Mouse (Mus musculus) testis, adult 10 weeks (tissue): ENCODE results near the gene Nelfe. TPM values are rescaled to one million over a fixed set of nuclear protein-coding genes. Genes with fewer than 3 reads are reported as not detected.

Experiments
- polyA plus RNA-seq: library from polyadenylated mRNA; stranded (reverse); fragments of 350-450 nt; fragmentation: Illumina TruSeq; extraction: RNeasy Lipid Tissue Mini Kit (QIAGEN cat#74804); gene quantifications from one replicate; pipeline ENCODE4 v1.2.3, GENCODE M21; 2014; ENCODE audit warnings: low read depth, low replicate concordance

Nelfe gene
- 10.0 TPM for polyA plus RNA-seq

DNA sequence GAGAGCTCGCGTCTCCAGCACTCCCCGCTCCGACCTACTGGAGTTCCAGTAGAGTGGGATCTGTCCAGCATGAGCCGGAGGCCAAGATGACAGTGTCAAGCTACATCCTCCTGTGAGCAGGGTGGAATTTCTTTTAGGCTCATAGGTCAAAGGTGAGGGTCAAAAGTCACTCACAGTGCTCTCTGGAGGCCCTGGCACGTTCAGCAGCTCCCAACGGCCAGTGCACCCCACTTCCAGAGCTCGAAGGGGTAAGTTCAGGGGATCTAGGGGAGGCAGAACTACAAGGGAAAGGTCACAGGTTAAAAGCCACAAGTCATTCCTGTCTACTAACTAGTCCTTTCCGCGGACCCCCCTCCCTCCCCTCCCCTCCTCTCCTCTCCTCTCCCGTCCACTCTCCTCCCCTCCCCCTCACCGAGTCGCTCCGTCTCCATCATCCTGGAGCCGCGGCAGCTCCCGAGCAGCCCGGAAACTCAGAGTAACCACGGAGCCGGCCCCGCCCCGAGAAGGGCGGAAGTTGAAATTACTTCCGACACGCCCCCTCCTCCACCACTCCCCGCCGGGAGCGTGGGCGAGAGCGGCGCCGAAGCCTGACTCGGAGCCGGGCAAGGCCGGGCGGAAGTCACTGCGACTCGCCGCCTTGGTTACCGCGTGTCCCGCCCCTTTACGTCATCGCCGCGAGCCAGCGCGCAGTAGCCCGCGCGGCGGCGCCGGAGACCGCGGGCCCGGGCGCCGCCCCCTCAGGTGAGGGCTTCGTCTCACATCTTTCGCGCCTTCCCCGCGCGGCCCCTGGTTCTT lies at the start of gene Nelfe, which contains the start of gene Skiv2l:
Gene Nelfe (plus strand): TSS at position 670 of the 795 bp plus-strand sequence.
Gene Skiv2l (minus strand): TSS at position 489 of the 795 bp plus-strand sequence.

DNA sequence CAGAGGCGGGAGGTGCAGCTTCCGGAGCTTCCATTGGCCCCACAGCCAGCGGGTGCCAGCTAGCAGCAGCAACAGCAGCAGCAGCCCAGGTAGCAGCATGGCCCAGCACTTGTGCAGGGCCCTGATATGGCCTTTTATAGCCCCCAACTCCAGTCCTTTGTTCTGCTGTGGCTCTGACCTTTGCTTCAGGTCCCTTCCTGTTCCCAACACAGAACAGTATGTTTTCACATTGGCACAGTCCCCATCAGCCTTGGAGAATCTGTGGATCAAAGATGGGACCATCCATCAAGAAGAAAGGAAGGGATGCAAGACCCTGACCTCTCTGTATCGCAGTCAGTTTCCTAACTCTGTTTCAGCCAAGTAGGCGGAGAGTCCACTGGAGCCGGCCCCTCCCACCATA lies 45.9 kb upstream of the Nelfe start, which contains the start of gene Cyp21a1:
Gene Cyp21a1 (minus strand): TSS at position 261 of the 400 bp plus-strand sequence.

GRCm38 (mm10) chr17:34836856-34837221 lies 13.4 kb upstream of the Nelfe start, which contains the start of the genes Stk19 and Dxo:
Stk19 (minus strand) TSS chr17:34836945.
Dxo (plus strand) TSS chr17:34837019.

GRCm38 (mm10) chr17:34862416-34863081 lies 12.4 kb downstream of the Nelfe start, which contains the start of gene Cfb:
Cfb (minus strand) TSS chr17:34862518.

DNA sequence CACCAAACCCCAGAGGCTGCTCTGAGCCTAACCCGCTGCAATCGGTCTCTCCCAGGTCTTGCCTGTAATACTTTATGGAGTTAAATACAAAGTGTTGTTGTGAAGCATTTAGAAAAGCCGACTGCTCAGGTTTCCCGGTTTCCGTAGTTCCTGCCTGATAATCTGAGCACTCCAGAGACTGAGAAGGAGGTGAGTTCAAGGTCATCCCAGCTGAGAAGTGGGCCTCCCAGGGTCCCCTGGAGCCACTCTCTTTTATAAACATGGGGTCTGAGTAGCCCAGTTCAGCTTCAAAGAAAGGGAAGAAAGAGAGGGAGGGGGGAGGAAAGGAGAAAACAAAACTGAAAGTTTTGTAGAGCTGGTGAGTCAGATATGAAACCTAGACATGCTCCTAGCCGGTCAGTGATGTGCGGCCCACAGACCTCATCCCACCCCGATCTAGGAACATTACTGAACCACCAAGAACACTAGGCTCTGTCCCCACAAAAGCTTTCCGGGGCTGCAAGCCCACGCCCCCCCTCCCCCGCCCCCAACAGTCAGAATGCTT lies 29.2 kb downstream of the Nelfe start, which contains the start of gene Zbtb12:
Gene Zbtb12 (plus strand): TSS at position 148 of the 544 bp plus-strand sequence.

GRCm38 (mm10) chr17:34881683-34882310 lies 31.6 kb downstream of the Nelfe start, which contains the start of gene Gm20547:
Gm20547 (minus strand) TSS chr17:34882042.

DNA sequence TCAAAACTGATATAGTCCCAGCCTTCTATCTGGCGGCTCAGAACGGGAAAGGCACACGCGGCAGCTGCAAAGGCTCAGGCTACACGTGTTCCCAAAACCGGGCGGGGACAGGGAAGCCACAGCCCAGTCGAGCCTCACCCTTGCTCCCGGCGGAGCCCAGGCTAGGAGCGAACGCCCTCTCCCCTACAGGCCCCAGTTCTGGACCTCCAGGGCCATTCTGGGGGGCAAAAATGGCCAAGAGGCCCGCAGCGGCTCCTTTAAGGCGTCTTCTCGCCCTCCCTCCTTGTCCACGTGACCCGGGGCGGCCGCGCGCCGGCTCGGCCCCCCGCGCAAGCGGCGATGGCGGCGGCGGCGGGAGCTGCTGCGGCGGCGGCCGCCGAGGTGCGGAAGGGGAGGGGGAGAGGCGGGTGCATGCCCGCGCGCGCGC lies 48.0 kb downstream of the Nelfe start, which contains the start of the genes C2 and Ehmt2:
Gene C2 (minus strand): TSS at position 106 of the 427 bp plus-strand sequence.
Gene Ehmt2 (plus strand): TSS at position 310 of the 427 bp plus-strand sequence.

Other genes starting within 250 kb of the Nelfe start
- gene Rnf5, start 246.7 kb upstream of the Nelfe start, polyA plus RNA-seq: 7.4 TPM
- 14.5 TPM for gene Agpat1, start 246.1 kb upstream of the Nelfe start, polyA plus RNA-seq
- not detected for gene Egfl8, start 234.4 kb upstream of the Nelfe start, polyA plus RNA-seq
- 2.6 TPM for gene Ppt2, start 221.9 kb upstream of the Nelfe start, polyA plus RNA-seq
- 0.24 TPM for gene Prrt1, start 220.9 kb upstream of the Nelfe start, polyA plus RNA-seq
- gene Fkbpl, start 205.6 kb upstream of the Nelfe start, polyA plus RNA-seq: 119 TPM
- 1.6 TPM for gene Atf6b, start 203.2 kb upstream of the Nelfe start, polyA plus RNA-seq
- gene Tnxb, start 179.9 kb upstream of the Nelfe start, polyA plus RNA-seq: not detected
- gene C4b, start 106.5 kb upstream of the Nelfe start, polyA plus RNA-seq: 1.2 TPM
- gene Cyp21a1, start 45.8 kb upstream of the Nelfe start, polyA plus RNA-seq: not detected
- 8.2 TPM for gene Stk19, start 13.4 kb upstream of the Nelfe start, polyA plus RNA-seq
- 5.8 TPM for gene Dxo, start 13.4 kb upstream of the Nelfe start, polyA plus RNA-seq
- 7.9 TPM for gene Skiv2l, start 181 bp upstream of the Nelfe start, polyA plus RNA-seq
- 0.43 TPM for gene Cfb, start 12.1 kb downstream of the Nelfe start, polyA plus RNA-seq
- gene Zbtb12, start 29.1 kb downstream of the Nelfe start, polyA plus RNA-seq: 0.18 TPM
- gene Gm20547, start 31.7 kb downstream of the Nelfe start, polyA plus RNA-seq: 0.08 TPM
- 6.5 TPM for gene C2, start 47.9 kb downstream of the Nelfe start, polyA plus RNA-seq
- 25.4 TPM for gene Ehmt2, start 48.1 kb downstream of the Nelfe start, polyA plus RNA-seq
- gene Slc44a4, start 64.1 kb downstream of the Nelfe start, polyA plus RNA-seq: not detected
- 0.41 TPM for gene Neu1, start 80.9 kb downstream of the Nelfe start, polyA plus RNA-seq
- gene Hspa1b, start 108.8 kb downstream of the Nelfe start, polyA plus RNA-seq: 0.56 TPM
- not detected for gene Gm20481, start 119.5 kb downstream of the Nelfe start, polyA plus RNA-seq
- gene Hspa1a, start 121.8 kb downstream of the Nelfe start, polyA plus RNA-seq: 0.57 TPM
- gene Hspa1l, start 122.3 kb downstream of the Nelfe start, polyA plus RNA-seq: 215 TPM
- 115 TPM for gene Lsm2, start 131.5 kb downstream of the Nelfe start, polyA plus RNA-seq
- gene Vars, start 150.6 kb downstream of the Nelfe start, polyA plus RNA-seq: 53.6 TPM
- 0.15 TPM for gene Vwa7, start 166.2 kb downstream of the Nelfe start, polyA plus RNA-seq
- not detected for gene Sapcd1, start 177.6 kb downstream of the Nelfe start, polyA plus RNA-seq
- gene Msh5, start 196.4 kb downstream of the Nelfe start, polyA plus RNA-seq: 8.7 TPM
- gene Clic1, start 199.6 kb downstream of the Nelfe start, polyA plus RNA-seq: 10.5 TPM
- 0.56 TPM for gene Ddah2, start 208.6 kb downstream of the Nelfe start, polyA plus RNA-seq
- 19.3 TPM for gene Ly6g6c, start 215.0 kb downstream of the Nelfe start, polyA plus RNA-seq
- 1.5 TPM for gene Mpig6b, start 215.8 kb downstream of the Nelfe start, polyA plus RNA-seq
- gene Ly6g6e, start 226.5 kb downstream of the Nelfe start, polyA plus RNA-seq: not detected
- not detected for gene Ly6g6d, start 227.7 kb downstream of the Nelfe start, polyA plus RNA-seq
- not detected for gene Ly6g6f, start 235.2 kb downstream of the Nelfe start, polyA plus RNA-seq
- gene Abhd16a, start 238.9 kb downstream of the Nelfe start, polyA plus RNA-seq: 8.2 TPM